Mouse (Mus musculus): Measurements from ENCODE around the gene Oxct2b. TPM values are rescaled to one million over a fixed set of nuclear protein-coding genes. Genes with fewer than 3 reads are reported as not detected.
"Not testable (repeated sequence)": the region's sequence is repeated elsewhere in the genome, so short reads cannot be mapped to it uniquely, and the experiment has no call there.

Gene Oxct2b
- total RNA-seq, 2 experiments from 2014 or later: not detected

GRCm38 (mm10) chr4:123112216-123112764, 3.8 kb upstream of the Oxct2b start:
- peak; percentile 63 for ATAC-seq (ENCODE audit: poor library complexity, severe bottlenecking)

- not testable (repeated sequence) for ATAC-seq (ENCODE audit: poor library complexity, severe bottlenecking)
Measured at GRCm38 (mm10) chr4:123114651-123115050, 1.4 kb upstream of the Oxct2b start.

- ATAC-seq (ENCODE audit: poor library complexity, severe bottlenecking): not testable (repeated sequence)
Measured at GRCm38 (mm10) chr4:123116640-123117039, 574 bp downstream of the Oxct2b start.

- ATAC-seq (ENCODE audit: poor library complexity, severe bottlenecking): no peak
Measured at GRCm38 (mm10) chr4:123121286-123121685, 5.2 kb downstream of the Oxct2b start.

- no peak for ATAC-seq (ENCODE audit: poor library complexity, severe bottlenecking)
Measured at GRCm38 (mm10) chr4:123126626-123127025, 10.6 kb downstream of the Oxct2b start.

GRCm38 (mm10) chr4:123127051-123127450, 11.0 kb downstream of the Oxct2b start:
- no peak for ATAC-seq (ENCODE audit: poor library complexity, severe bottlenecking)

GRCm38 (mm10) chr4:123137551-123137950, 21.5 kb downstream of the Oxct2b start:
- ATAC-seq (ENCODE audit: poor library complexity, severe bottlenecking): no peak

- peak; percentile 99 for ATAC-seq (ENCODE audit: poor library complexity, severe bottlenecking)
Measured at GRCm38 (mm10) chr4:123139513-123140154, 23.6 kb downstream of the Oxct2b start, which contains the start of gene Ppie. Ppie (minus strand) TSS chr4:123139951.

GRCm38 (mm10) chr4:123147446-123148150, 31.5 kb downstream of the Oxct2b start:
- no peak for ATAC-seq (ENCODE audit: poor library complexity, severe bottlenecking)

GRCm38 (mm10) chr4:123152003-123152402, 35.9 kb downstream of the Oxct2b start:
- ATAC-seq (ENCODE audit: poor library complexity, severe bottlenecking): no peak

GRCm38 (mm10) chr4:123152976-123153375, 36.9 kb downstream of the Oxct2b start:
- ATAC-seq (ENCODE audit: poor library complexity, severe bottlenecking): no peak

- no peak for ATAC-seq (ENCODE audit: poor library complexity, severe bottlenecking)
Measured at GRCm38 (mm10) chr4:123155004-123155403, 38.9 kb downstream of the Oxct2b start.

GRCm38 (mm10) chr4:123155427-123155826, 39.4 kb downstream of the Oxct2b start:
- no peak for ATAC-seq (ENCODE audit: poor library complexity, severe bottlenecking)

GRCm38 (mm10) chr4:123155840-123156239, 39.8 kb downstream of the Oxct2b start:
- ATAC-seq (ENCODE audit: poor library complexity, severe bottlenecking): no peak

GRCm38 (mm10) chr4:123160571-123160970, 44.5 kb downstream of the Oxct2b start:
- ATAC-seq (ENCODE audit: poor library complexity, severe bottlenecking): no peak

GRCm38 (mm10) chr4:123161251-123161650, 45.2 kb downstream of the Oxct2b start:
- not testable (repeated sequence) for ATAC-seq (ENCODE audit: poor library complexity, severe bottlenecking)

GRCm38 (mm10) chr4:123162305-123162917, 46.3 kb downstream of the Oxct2b start:
- ATAC-seq (ENCODE audit: poor library complexity, severe bottlenecking): no peak

GRCm38 (mm10) chr4:123164157-123164556, 48.1 kb downstream of the Oxct2b start:
- no peak for ATAC-seq (ENCODE audit: poor library complexity, severe bottlenecking)
